Mouse (Mus musculus) MEL (cell line): Measurements from ENCODE around the gene Orm3. TPM values are rescaled to one million over a fixed set of nuclear protein-coding genes. Genes with fewer than 3 reads are reported as not detected.

Experiments used
- DNase-seq: peaks from one replicate; pipeline ENCODE4 v3.0.0; 2011; ENCODE audit warnings: low read depth, low spot score
- H3K27ac ChIP-seq: 2 replicates; pipeline ENCODE4 v1.5.1; 2012; ENCODE audit warnings: low read depth, mild to moderate bottlenecking, control low read depth, low read length, moderate library complexity; ENCODE audit not compliant: control insufficient read depth
- H3K27me3 ChIP-seq, 2 experiments: fragments of 150-350 bp in 1 of 2; sonication (generic) in 1 of 2; 2 replicates each; pipeline ENCODE4 v1.6.1; 2012; ENCODE audit warnings: low read length in 2 of 2, mild to moderate bottlenecking in 2 of 2, improper control_type of control experiment in 1 of 2, moderate library complexity in 1 of 2; ENCODE audit not compliant: insufficient read depth in 2 of 2, control insufficient read depth in 1 of 2
- H3K36me3 ChIP-seq, 2 experiments: 2 replicates each; pipeline ENCODE4 v1.6.1; 2012 to 2014; ENCODE audit warnings: low read length in 2 of 2, improper control_type of control experiment in 1 of 2, inconsistent platforms in 1 of 2, mild to moderate bottlenecking in 1 of 2; ENCODE audit not compliant: insufficient read depth in 2 of 2, control insufficient read depth in 1 of 2
- H3K4me1 ChIP-seq, 2 experiments: fragments of 150-350 bp in 1 of 2; sonication (generic) in 1 of 2; 2 replicates each; pipeline ENCODE4 v1.6.1; 2012; ENCODE audit warnings: low read length in 2 of 2, improper control_type of control experiment in 1 of 2, mild to moderate bottlenecking in 1 of 2; ENCODE audit not compliant: insufficient read depth in 2 of 2, control insufficient read depth in 1 of 2
- H3K4me3 ChIP-seq, 2 experiments: fragments of 150-350 bp in 1 of 2; sonication (generic) in 1 of 2; 2 replicates each; pipeline ENCODE4 v1.5.1; 2012; ENCODE audit warnings: low read depth in 2 of 2, low read length in 2 of 2, mild to moderate bottlenecking in 2 of 2, moderate library complexity in 2 of 2, control low read depth in 1 of 2, improper control_type of control experiment in 1 of 2; ENCODE audit not compliant: control insufficient read depth in 1 of 2, insufficient read depth in 1 of 2
- H3K79me2 ChIP-seq: 2 replicates; pipeline ENCODE4 v1.6.1; 2012; ENCODE audit warnings: mild to moderate bottlenecking, low read length, moderate library complexity; ENCODE audit not compliant: control insufficient read depth, poor library complexity, insufficient read depth
- H3K9ac ChIP-seq: 2 replicates; pipeline ENCODE4 v1.6.1; 2012; ENCODE audit warnings: low read depth, mild to moderate bottlenecking, control low read depth, low read length, moderate library complexity; ENCODE audit not compliant: control insufficient read depth, poor library complexity, severe bottlenecking
- H3K9me3 ChIP-seq: fragments of 150-350 bp; sonication (generic); replicated peaks from 2 replicates; pipeline ENCODE4 v1.6.1; 2012; ENCODE audit warnings: mild to moderate bottlenecking, low read length, improper control_type of control experiment, moderate library complexity; ENCODE audit not compliant: insufficient read depth
- BHLHE40 ChIP-seq: IDR thresholded peaks from 2 replicates; pipeline ENCODE4 v1.6.1; 2012; ENCODE audit warnings: low read depth, mild to moderate bottlenecking, inconsistent platforms, low read length, improper control_type of control experiment, borderline replicate concordance
- CHD1 ChIP-seq: IDR thresholded peaks from 2 replicates; pipeline ENCODE4 v1.6.1; 2012; ENCODE audit warnings: low read depth, mild to moderate bottlenecking, inconsistent platforms, low read length, improper control_type of control experiment
- CHD2 ChIP-seq: IDR thresholded peaks from 2 replicates; pipeline ENCODE4 v1.6.1; 2011; ENCODE audit warnings: low read length, improper control_type of control experiment
- CTCF ChIP-seq, 3 experiments: IDR thresholded peaks in 2 of 3; conservative IDR thresholded peaks in 1 of 3; 2 replicates each; pipeline ENCODE4 v1.5.1; 2011 to 2012; ENCODE audit warnings: low read length in 3 of 3, low read depth in 2 of 3, mild to moderate bottlenecking in 2 of 3, improper control_type of control experiment in 1 of 3, inconsistent platforms in 1 of 3, mixed read lengths in 1 of 3, moderate library complexity in 1 of 3; ENCODE audit not compliant: control insufficient read depth in 1 of 3, insufficient read depth in 1 of 3, poor library complexity in 1 of 3, severe bottlenecking in 1 of 3
- ELF1 ChIP-seq: IDR thresholded peaks from 2 replicates; pipeline ENCODE4 v1.6.1; 2014; ENCODE audit warnings: low read depth, mild to moderate bottlenecking, inconsistent platforms, low read length, improper control_type of control experiment, moderate library complexity
- EP300 ChIP-seq, 2 experiments: IDR thresholded peaks; 2 replicates each; pipeline ENCODE4 v1.6.1; 2011; ENCODE audit warnings: improper control_type of control experiment in 2 of 2, low read length in 2 of 2, low read depth in 1 of 2, mild to moderate bottlenecking in 1 of 2
- ETS1 ChIP-seq: IDR thresholded peaks from 2 replicates; pipeline ENCODE4 v1.6.1; 2012; ENCODE audit warnings: low read depth, mild to moderate bottlenecking, inconsistent platforms, low read length, improper control_type of control experiment, moderate library complexity
- GABPA ChIP-seq: IDR thresholded peaks from 2 replicates; pipeline ENCODE4 v1.6.1; 2012; ENCODE audit warnings: low read depth, mild to moderate bottlenecking, inconsistent platforms, low read length, improper control_type of control experiment, moderate library complexity
- GATA1 ChIP-seq: IDR thresholded peaks from 2 replicates; pipeline ENCODE4 v1.6.1; 2011; ENCODE audit warnings: low read depth, low read length, improper control_type of control experiment
- HCFC1 ChIP-seq: IDR thresholded peaks from 2 replicates; pipeline ENCODE4 v1.6.1; 2012; ENCODE audit warnings: low read depth, mild to moderate bottlenecking, inconsistent platforms, low read length, improper control_type of control experiment, moderate library complexity
- JUND ChIP-seq: IDR thresholded peaks from 2 replicates; pipeline ENCODE4 v1.6.1; 2011; ENCODE audit warnings: low read depth, mild to moderate bottlenecking, improper control_type of control experiment, low read length
- KAT2A ChIP-seq: conservative IDR thresholded peaks from 2 replicates; pipeline ENCODE4 v1.6.1; 2012; ENCODE audit warnings: low read depth, low read length, improper control_type of control experiment, inconsistent platforms
- MAX ChIP-seq: IDR thresholded peaks from 2 replicates; pipeline ENCODE4 v1.6.1; 2011; ENCODE audit warnings: low read length, improper control_type of control experiment
- MAZ ChIP-seq: IDR thresholded peaks from 2 replicates; pipeline ENCODE4 v1.6.1; 2012; ENCODE audit warnings: low read depth, mild to moderate bottlenecking, inconsistent platforms, low read length, improper control_type of control experiment
- MEF2A ChIP-seq: IDR thresholded peaks from 2 replicates; pipeline ENCODE4 v1.6.1; 2014; ENCODE audit warnings: low read depth, mild to moderate bottlenecking, inconsistent platforms, low read length, improper control_type of control experiment; ENCODE audit not compliant: poor library complexity, insufficient replicate concordance, severe bottlenecking; ENCODE audit errors: extremely low read depth
- MXI1 ChIP-seq: IDR thresholded peaks from 2 replicates; pipeline ENCODE4 v1.6.1; 2011; ENCODE audit warnings: mild to moderate bottlenecking, low read depth, low read length, improper control_type of control experiment
- MYB ChIP-seq: IDR thresholded peaks from 2 replicates; pipeline ENCODE4 v1.6.1; 2011; ENCODE audit warnings: mild to moderate bottlenecking, low read depth, low read length, improper control_type of control experiment
- MYC ChIP-seq: IDR thresholded peaks from 2 replicates; pipeline ENCODE4 v1.6.1; 2011; ENCODE audit warnings: low read depth, mild to moderate bottlenecking, low read length, improper control_type of control experiment, moderate library complexity
- NRF1 ChIP-seq: IDR thresholded peaks from 2 replicates; pipeline ENCODE4 v1.6.1; 2014; ENCODE audit warnings: low read depth, mild to moderate bottlenecking, inconsistent platforms, low read length, improper control_type of control experiment, moderate library complexity; ENCODE audit not compliant: poor library complexity, insufficient read depth, severe bottlenecking
- POLR2A ChIP-seq, 2 experiments: IDR thresholded peaks; 2 replicates each; pipeline ENCODE4 v1.6.1; 2011 to 2012; ENCODE audit warnings: low read length in 2 of 2, mild to moderate bottlenecking in 2 of 2, control low read depth in 1 of 2, improper control_type of control experiment in 1 of 2, low read depth in 1 of 2, moderate library complexity in 1 of 2; ENCODE audit not compliant: control insufficient read depth in 1 of 2, insufficient read depth in 1 of 2, poor library complexity in 1 of 2
- POLR2AphosphoS2 ChIP-seq: IDR thresholded peaks from 2 replicates; pipeline ENCODE4 v1.6.1; 2011; ENCODE audit warnings: low read length, improper control_type of control experiment
- POLR2AphosphoS5 ChIP-seq: IDR thresholded peaks from 2 replicates; pipeline ENCODE4 v1.6.1; 2012; ENCODE audit warnings: low read depth, borderline replicate concordance, mild to moderate bottlenecking, inconsistent platforms, low read length, moderate library complexity, mixed read lengths
- RAD21 ChIP-seq: IDR thresholded peaks from 2 replicates; pipeline ENCODE4 v1.6.1; 2011; ENCODE audit warnings: mild to moderate bottlenecking, low read depth, low read length, improper control_type of control experiment
- RCOR1 ChIP-seq: IDR thresholded peaks from 2 replicates; pipeline ENCODE4 v1.6.1; 2012; ENCODE audit warnings: low read depth, mild to moderate bottlenecking, inconsistent platforms, low read length, improper control_type of control experiment
- SMC3 ChIP-seq: IDR thresholded peaks from 2 replicates; pipeline ENCODE4 v1.6.1; 2011; ENCODE audit warnings: low read depth, low read length, improper control_type of control experiment
- TAL1 ChIP-seq: IDR thresholded peaks from 2 replicates; pipeline ENCODE4 v1.6.1; 2012; ENCODE audit warnings: mild to moderate bottlenecking, inconsistent platforms, low read length, moderate library complexity, mixed read lengths
- TCF12 ChIP-seq: IDR thresholded peaks from 2 replicates; pipeline ENCODE4 v1.6.1; 2014; ENCODE audit warnings: low read depth, mild to moderate bottlenecking, inconsistent platforms, low read length, improper control_type of control experiment, moderate library complexity
- UBTF ChIP-seq: IDR thresholded peaks from 2 replicates; pipeline ENCODE4 v1.6.1; 2012; ENCODE audit warnings: low read depth, mild to moderate bottlenecking, inconsistent platforms, low read length, improper control_type of control experiment, moderate library complexity, borderline replicate concordance; ENCODE audit not compliant: insufficient read depth
- USF1 ChIP-seq: IDR thresholded peaks from 2 replicates; pipeline ENCODE4 v1.6.1; 2014; ENCODE audit warnings: low read depth, mild to moderate bottlenecking, inconsistent platforms, low read length, improper control_type of control experiment, moderate library complexity
- USF2 ChIP-seq, 2 experiments: IDR thresholded peaks; 2 replicates each; pipeline ENCODE4 v1.6.1; 2011 to 2012; ENCODE audit warnings: improper control_type of control experiment in 2 of 2, low read length in 2 of 2, borderline replicate concordance in 1 of 2, inconsistent platforms in 1 of 2, low read depth in 1 of 2, mild to moderate bottlenecking in 1 of 2; ENCODE audit not compliant: insufficient read depth in 1 of 2
- ZC3H11A ChIP-seq: IDR thresholded peaks from 2 replicates; pipeline ENCODE4 v1.6.1; 2012; ENCODE audit warnings: low read depth, mild to moderate bottlenecking, inconsistent platforms, low read length, improper control_type of control experiment
- ZKSCAN1 ChIP-seq: IDR thresholded peaks from 2 replicates; pipeline ENCODE4 v1.6.1; 2012; ENCODE audit warnings: low read depth, mild to moderate bottlenecking, inconsistent platforms, low read length, improper control_type of control experiment, moderate library complexity
- ZMIZ1 ChIP-seq: IDR thresholded peaks from 2 replicates; pipeline ENCODE4 v1.6.1; 2012; ENCODE audit warnings: low read depth, mild to moderate bottlenecking, inconsistent platforms, low read length, improper control_type of control experiment, moderate library complexity
- ZNF384 ChIP-seq: IDR thresholded peaks from 2 replicates; pipeline ENCODE4 v1.6.1; 2012; ENCODE audit warnings: low read depth, mild to moderate bottlenecking, inconsistent platforms, low read length, improper control_type of control experiment
- polyA plus RNA-seq, 2 experiments: library from polyadenylated mRNA; stranded (reverse) in 1 of 2; unstranded in 1 of 2; fragments of >175 nt in 1 of 2; fragments of >200 nt in 1 of 2; gene quantifications; 2 replicates each; pipeline versions ENCODE4 v1.2.1 to v1.2.4; 2012; ENCODE audit warnings: low replicate concordance in 2 of 2, low read depth in 1 of 2; ENCODE audit not compliant: insufficient read length in 2 of 2, insufficient read depth in 1 of 2, missing spikeins in 1 of 2
- total RNA-seq: library from RNA; depleted of rRNA; stranded (reverse); fragments of 300-350 nt; gene quantifications from 2 replicates; pipeline ENCODE4 v1.2.3, GENCODE M21; 2012

Orm3 gene
- total and polyA plus RNA-seq, 3 experiments = not detected

- H3K79me2 ChIP-seq = no peaks in the 10 kb centered on the region; the same call in 1 of the 2 replicates
- H3K4me3 ChIP-seq = peak within 1 kb of the TSS; percentile 24 to 30
- peak within 1 kb of the TSS; percentile 43 for H3K9ac ChIP-seq
- H3K4me1 ChIP-seq = peaks cover 14 to 85% of the 10 kb centered on the region in 2 experiments
- H3K36me3 ChIP-seq = peaks cover 0 to 52% of the 10 kb centered on the region in 2 experiments; a peak in 2 of 4 replicates
- H3K9me3 ChIP-seq = no peaks in the 10 kb centered on the region
- no peaks in the 10 kb centered on the region for H3K27me3 ChIP-seq
- DNase-seq = peak; percentile 91
- peak within 1 kb of the TSS; percentile 56 for H3K27ac ChIP-seq
- TF ChIP-seq MYB (no peak), RCOR1 (peak; percentile 47; the same call in 1 of the 2 replicates), RAD21 (no peak), UBTF (no peak), KAT2A (no peak), ZMIZ1 (peak; percentile 42), ZKSCAN1 (no peak), ZC3H11A (no peak), MAX (no peak), MEF2A (no peak), HCFC1 (peak; percentile 69; the same call in 1 of the 2 replicates), MYC (0 out of 2 replicates have a peak, but pooled peaks have one; percentile 35), GABPA (no peak), JUND (no peak), USF1 (no peak), ELF1 (no peak), MAZ (peak; percentile 93), CHD1 (peak; percentile 98), ETS1 (0 out of 2 replicates have a peak, but pooled peaks have one; percentile 48), CTCF (IDR thresholded peaks at IDR 0.05 in 2 of 3, conservative IDR thresholded peaks at IDR 0.05 in 1 of 3; ENCODE audit: control insufficient read depth in 1 of 3, insufficient read depth in 1 of 3, low read depth in 2 of 3, low read length in 3 of 3, poor library complexity in 1 of 3, severe bottlenecking in 1 of 3) (no peak), CHD2 (no peak), EP300 (IDR thresholded peaks at IDR 0.05; ENCODE audit: low read depth in 1 of 2, low read length in 2 of 2) (peak in 1 of 2 experiments; percentile 42; a peak in 2 of 4 replicates), POLR2AphosphoS5 (no peak), GATA1 (peak; percentile 7; the same call in 1 of the 2 replicates), TAL1 (no peak), ZNF384 (no peak), MXI1 (peak; percentile 29; the same call in 1 of the 2 replicates), BHLHE40 (no peak), USF2 (IDR thresholded peaks at IDR 0.05; ENCODE audit: borderline replicate concordance in 1 of 2, insufficient read depth in 1 of 2, low read depth in 1 of 2, low read length in 2 of 2) (no peak), NRF1 (no peak), POLR2AphosphoS2 (no peak), POLR2A (IDR thresholded peaks at IDR 0.05; ENCODE audit: control insufficient read depth in 1 of 2, insufficient read depth in 1 of 2, low read depth in 1 of 2, low read length in 2 of 2, poor library complexity in 1 of 2) (peak in 1 of 2 experiments; percentile 65; a peak in 2 of 4 replicates), TCF12 (no peak), SMC3 (no peak)
Measured at GRCm38 (mm10) chr4:63403040-63403959, 47.3 kb downstream of the Orm3 start, which contains the start of gene Akna. Gene Akna (minus strand): TSS chr4:63403354.
